Mouse (Mus musculus): ENCODE measurements around the gene Rspo3.

- TF ChIP-seq RAD21 (IDR thresholded peaks at IDR 0.05; ENCODE audit: low read depth, low read length) (no peak), POLR2A (IDR thresholded peaks at IDR 0.05; ENCODE audit: low read depth, low read length) (no peak), CTCF (conservative IDR thresholded peaks at IDR 0.05 in 1 of 2, IDR thresholded peaks at IDR 0.05 in 1 of 2; ENCODE audit: low read depth in 2 of 2, low read length in 2 of 2) (no peak), ETS1 (conservative IDR thresholded peaks at IDR 0.05; ENCODE audit: low read depth, low read length) (no peak), EP300 (IDR thresholded peaks at IDR 0.05; ENCODE audit: low read length) (no peak), SIN3A (IDR thresholded peaks at IDR 0.05; ENCODE audit: low read length) (no peak), ELF1 (IDR thresholded peaks at IDR 0.05; ENCODE audit: low read depth, low read length) (no peak), MYC (IDR thresholded peaks at IDR 0.05; ENCODE audit: low read depth, low read length) (no peak), SMC3 (IDR thresholded peaks at IDR 0.05; ENCODE audit: low read depth, low read length) (no peak), USF1 (IDR thresholded peaks at IDR 0.05; ENCODE audit: low read depth, low read length) (no peak), MAZ (IDR thresholded peaks at IDR 0.05; ENCODE audit: low read depth, low read length) (no peak), ZNF384 (IDR thresholded peaks at IDR 0.05; ENCODE audit: low read depth, low read length) (no peak)
Measured at GRCm38 (mm10) chr10:29554365-29554764, 18.7 kb upstream of the Rspo3 start.
